Mouse (Mus musculus): ENCODE data around the gene Gpr61. TPM values are rescaled to one million over a fixed set of nuclear protein-coding genes. Genes with fewer than 3 reads are reported as not detected.

Gpr61 gene
- polyA plus RNA-seq, 1 experiment from 2014 or later = not detected

Other genes with a start within 250 kb of the Gpr61 start
- gene Gstm7, start 223.1 kb downstream of the Gpr61 start, polyA plus RNA-seq (2015; fragmentation: Nextera tagmentation; extraction: Ambion mirVana) = 11.1 and 13.2 TPM in 2 replicates
- gene Gstm6, start 211.1 kb downstream of the Gpr61 start, polyA plus RNA-seq (2015; fragmentation: Nextera tagmentation; extraction: Ambion mirVana) = 9.0 and 12.0 TPM in 2 replicates
- gene Gstm3, start 185.6 kb downstream of the Gpr61 start, polyA plus RNA-seq (2015; fragmentation: Nextera tagmentation; extraction: Ambion mirVana) = 11.4 and 11.8 TPM in 2 replicates
- gene Gstm2, start 168.4 kb downstream of the Gpr61 start, polyA plus RNA-seq (2015; fragmentation: Nextera tagmentation; extraction: Ambion mirVana) = 5.9 and 6.1 TPM in 2 replicates
- 264 and 265 TPM in 2 replicates for gene Gstm1, start 136.9 kb downstream of the Gpr61 start, polyA plus RNA-seq (2015; fragmentation: Nextera tagmentation; extraction: Ambion mirVana)
- 17.9 and 19.6 TPM in 2 replicates for gene Gstm4, start 110.0 kb downstream of the Gpr61 start, polyA plus RNA-seq (2015; fragmentation: Nextera tagmentation; extraction: Ambion mirVana)
- gene Ampd2, start 68.2 kb downstream of the Gpr61 start, polyA plus RNA-seq (2015; fragmentation: Nextera tagmentation; extraction: Ambion mirVana) = 46.0 and 48.2 TPM in 2 replicates
- 2.6 and 3.1 TPM in 2 replicates for gene Gnat2, start 62.1 kb downstream of the Gpr61 start, polyA plus RNA-seq (2015; fragmentation: Nextera tagmentation; extraction: Ambion mirVana)
- gene Gnai3, start 8.7 kb downstream of the Gpr61 start, polyA plus RNA-seq (2015; fragmentation: Nextera tagmentation; extraction: Ambion mirVana) = 67.8 and 83.4 TPM in 2 replicates
- gene Amigo1, start 31.5 kb upstream of the Gpr61 start, polyA plus RNA-seq (2015; fragmentation: Nextera tagmentation; extraction: Ambion mirVana) = 0.35 and 0.51 TPM in 2 replicates
- gene Cyb561d1, start 46.3 kb upstream of the Gpr61 start, polyA plus RNA-seq (2015; fragmentation: Nextera tagmentation; extraction: Ambion mirVana) = 1.7 and 2.0 TPM in 2 replicates
- gene Atxn7l2, start 56.1 kb upstream of the Gpr61 start, polyA plus RNA-seq (2015; fragmentation: Nextera tagmentation; extraction: Ambion mirVana) = 3.1 and 3.3 TPM in 2 replicates
- 0.05 and 0.07 TPM in 2 replicates for gene Sypl2, start 71.8 kb upstream of the Gpr61 start, polyA plus RNA-seq (2015; fragmentation: Nextera tagmentation; extraction: Ambion mirVana)
- 224 and 238 TPM in 2 replicates for gene Psma5, start 102.0 kb upstream of the Gpr61 start, polyA plus RNA-seq (2015; fragmentation: Nextera tagmentation; extraction: Ambion mirVana)
- gene Sort1, start 129.2 kb upstream of the Gpr61 start, polyA plus RNA-seq (2015; fragmentation: Nextera tagmentation; extraction: Ambion mirVana) = 2.6 and 2.8 TPM in 2 replicates
- gene Mybphl, start 210.0 kb upstream of the Gpr61 start, polyA plus RNA-seq (2015; fragmentation: Nextera tagmentation; extraction: Ambion mirVana) = 0.07 and 0.08 TPM in 2 replicates
- gene Psrc1, start 229.0 kb upstream of the Gpr61 start, polyA plus RNA-seq (2015; fragmentation: Nextera tagmentation; extraction: Ambion mirVana) = 14.9 and 15.8 TPM in 2 replicates

All from liver, embryonic 13.5 days (tissue).